Mouse (Mus musculus) thymus, adult 2 months (tissue): ENCODE results near the gene Mrps24.

Experiments used
- CTCF ChIP-seq: fragments of 200-500 bp; IDR thresholded peaks from 2 replicates; pipeline ENCODE4 v1.5.1; 2012; ENCODE audit warnings: mild to moderate bottlenecking, control low read depth, low read length, moderate library complexity, borderline replicate concordance; ENCODE audit not compliant: control insufficient read depth, poor library complexity, insufficient read depth; ENCODE audit errors: extremely low read depth
- POLR2A ChIP-seq: fragments of 200-500 bp; IDR thresholded peaks from 2 replicates; pipeline ENCODE4 v1.6.1; 2012; ENCODE audit warnings: mild to moderate bottlenecking, low read length, control low read depth, moderate library complexity; ENCODE audit not compliant: control insufficient read depth, poor library complexity, insufficient read depth; ENCODE audit errors: extremely low read depth

GRCm38 (mm10) chr11:5701821-5702220 lies 13.7 kb downstream of the Mrps24 start:
- no peak for TF ChIP-seq POLR2A
- no peak for TF ChIP-seq CTCF
